Mouse (Mus musculus) brown adipose tissue, adult 24 weeks (tissue): ENCODE measurements around the gene Svbp. TPM values are rescaled to one million over a fixed set of nuclear protein-coding genes. Genes with fewer than 3 reads are reported as not detected.

Experiments
- H3K27ac ChIP-seq: fragments of 200-500 bp; replicated peaks from 2 replicates; pipeline ENCODE4 v1.5.1; 2012; ENCODE audit warnings: low read depth, mild to moderate bottlenecking, low read length
- H3K4me1 ChIP-seq: fragments of 200-500 bp; 2 replicates; pipeline ENCODE4 v1.6.1; 2012; ENCODE audit warnings: low read length, mixed read lengths; ENCODE audit not compliant: control insufficient read depth, insufficient read depth, insufficient read length
- H3K4me3 ChIP-seq: fragments of 200-500 bp; 2 replicates; pipeline ENCODE4 v1.5.1; 2012; ENCODE audit warnings: low read depth, mild to moderate bottlenecking, low read length, moderate library complexity; ENCODE audit not compliant: insufficient read depth
- polyA plus RNA-seq: library from polyadenylated mRNA; stranded (reverse); fragments of >200 nt; gene quantifications from 2 replicates; pipeline ENCODE4 v1.2.4, GENCODE M21; 2012; ENCODE audit not compliant: missing spikeins, insufficient read depth, insufficient read length

Gene Svbp
- polyA plus RNA-seq, 1 experiment: 38.8 TPM

GRCm38 (mm10) chr4:119246688-119247225 lies 51.7 kb downstream of the Svbp start:
- Histone ChIP-seq H3K4me1 (0 out of 2 replicates have a peak, but pooled peaks cover 3% of the 10 kb centered on the region), H3K27ac (peak overlapping the region; percentile 7; the same call in 1 of the 2 replicates), H3K4me3 (no peak overlapping the region)

GRCm38 (mm10) chr4:119247462-119248235 lies 52.5 kb downstream of the Svbp start:
- Histone ChIP-seq H3K4me3 (no peak overlapping the region), H3K27ac (peak overlapping the region; percentile 60), H3K4me1 (0 out of 2 replicates have a peak, but pooled peaks cover 3% of the 10 kb centered on the region)

GRCm38 (mm10) chr4:119248407-119248965 lies 53.4 kb downstream of the Svbp start:
- Histone ChIP-seq H3K4me3 (no peak overlapping the region), H3K27ac (peak overlapping the region; percentile 60)

More at GRCm38 (mm10) chr4:119248407-119248965, 53.4 kb downstream of the Svbp start:
- 0 out of 2 replicates have a peak, but pooled peaks cover 3% of the 10 kb centered on the region for H3K4me1 ChIP-seq

Other genes starting within 250 kb of the Svbp start
- gene Lao1, start 233.7 kb upstream of the Svbp start, polyA plus RNA-seq: not detected in 2 replicates
- gene Slc2a1, start 86.6 kb upstream of the Svbp start, polyA plus RNA-seq: 2.8 and 7.4 TPM in 2 replicates
- gene Zfp691, start 21.1 kb upstream of the Svbp start, polyA plus RNA-seq: 16.2 and 24.1 TPM in 2 replicates
- gene Ermap, start 5.3 kb upstream of the Svbp start, polyA plus RNA-seq: not detected in 2 replicates
- not detected in 2 replicates for gene Tmem269, start 22.9 kb downstream of the Svbp start, polyA plus RNA-seq
- gene AU022252, start 37.4 kb downstream of the Svbp start, polyA plus RNA-seq: 4.3 and 6.8 TPM in 2 replicates
- 5.7 and 6.5 TPM in 2 replicates for gene P3h1, start 37.6 kb downstream of the Svbp start, polyA plus RNA-seq
- 0.46 TPM in 1 of 2 replicates, not detected in the other for gene Cldn19, start 60.1 kb downstream of the Svbp start, polyA plus RNA-seq
- gene Ybx1, start 99.3 kb downstream of the Svbp start, polyA plus RNA-seq: 573 and 1,023 TPM in 2 replicates
- gene Ppih, start 125.2 kb downstream of the Svbp start, polyA plus RNA-seq: 15.4 and 17.0 TPM in 2 replicates
- 0.87 TPM in 1 of 2 replicates, not detected in the other for gene Ccdc30, start 220.2 kb downstream of the Svbp start, polyA plus RNA-seq
- 44.7 and 46.7 TPM in 2 replicates for gene Ppcs, start 227.1 kb downstream of the Svbp start, polyA plus RNA-seq
- 0.99 TPM in 1 of 2 replicates, not detected in the other for gene Zmynd12, start 227.5 kb downstream of the Svbp start, polyA plus RNA-seq